Mouse (Mus musculus): ENCODE measurements around the gene Gzmm. TPM values are rescaled to one million over a fixed set of nuclear protein-coding genes. Genes with fewer than 3 reads are reported as not detected.

Gzmm gene
- total RNA-seq (2023): 2.2 to 3.3 TPM (median 2.8 TPM) in 4 replicates

DNA sequence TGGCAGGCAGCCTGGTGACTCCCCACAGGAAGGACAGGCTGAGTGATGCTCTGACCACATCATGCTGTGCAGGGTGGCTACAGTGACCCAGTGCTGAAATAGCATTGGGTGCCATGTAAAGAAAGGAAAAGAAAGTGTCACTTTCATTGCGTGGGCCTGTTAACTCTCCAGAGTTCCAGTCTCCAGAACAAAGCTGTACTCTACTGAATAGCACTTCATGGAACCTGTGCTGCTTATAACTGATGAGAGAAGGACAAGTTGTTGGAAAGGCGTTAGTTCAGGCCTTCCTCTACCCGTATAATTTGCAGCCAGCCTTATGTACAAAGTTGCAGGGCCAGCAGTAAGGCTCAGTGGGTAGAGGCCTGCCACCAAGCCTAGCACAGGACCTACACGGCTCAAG, at the start of gene Gzmm:
Gene Gzmm (plus strand): TSS at position 301 of the 400 bp plus-strand sequence.

DNA sequence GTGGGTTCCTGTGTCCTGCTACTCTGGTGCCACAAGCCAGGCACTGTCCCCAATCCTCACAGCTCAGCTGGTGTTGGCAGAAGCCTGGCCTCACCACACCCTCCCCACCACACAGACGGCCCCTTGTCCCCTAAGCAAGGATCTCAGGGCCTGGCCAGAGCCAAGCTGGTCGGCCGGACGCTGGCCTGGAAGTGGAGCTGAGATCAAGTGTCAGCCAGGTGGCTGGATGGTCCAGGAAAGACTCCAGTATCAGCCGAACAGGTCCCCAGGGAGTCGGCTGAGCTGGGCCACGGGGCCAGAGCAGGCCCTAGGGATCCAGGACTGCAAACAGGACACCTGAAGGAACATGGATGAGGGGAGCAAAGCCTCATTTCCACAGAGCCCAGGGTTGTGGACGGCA, 43.1 kb upstream of the Gzmm start, which contains the start of gene Odf3l2:
Gene Odf3l2 (minus strand): TSS at position 28 of the 400 bp plus-strand sequence.

DNA sequence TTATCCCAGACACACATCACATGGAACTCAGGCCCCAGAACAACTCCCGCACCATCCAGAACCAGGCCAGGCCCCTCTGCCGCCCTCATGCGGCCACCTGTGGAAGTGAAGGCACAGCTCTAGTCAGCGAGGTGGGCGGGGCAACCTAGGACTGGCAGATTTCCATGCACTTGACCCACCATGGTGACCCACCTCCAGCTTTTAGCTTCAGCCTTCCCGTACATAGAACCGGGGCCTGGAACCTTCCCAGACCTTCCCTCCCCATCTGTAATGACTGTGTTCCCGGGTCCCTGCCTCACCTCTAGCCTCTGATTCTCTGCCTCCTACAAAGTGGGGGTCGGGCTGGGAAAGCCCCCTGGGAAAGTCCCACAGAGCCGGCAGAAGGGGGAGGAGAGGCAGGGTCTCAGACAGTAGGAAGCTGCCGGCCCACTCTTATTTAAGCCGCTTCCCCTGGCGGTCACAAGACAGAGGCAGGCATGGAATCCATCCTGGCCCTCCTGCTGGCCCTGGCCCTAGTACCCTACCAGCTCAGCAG, 24.6 kb upstream of the Gzmm start, which contains the start of gene Madcam1:
Gene Madcam1 (plus strand): TSS at position 429 of the 535 bp plus-strand sequence.

DNA sequence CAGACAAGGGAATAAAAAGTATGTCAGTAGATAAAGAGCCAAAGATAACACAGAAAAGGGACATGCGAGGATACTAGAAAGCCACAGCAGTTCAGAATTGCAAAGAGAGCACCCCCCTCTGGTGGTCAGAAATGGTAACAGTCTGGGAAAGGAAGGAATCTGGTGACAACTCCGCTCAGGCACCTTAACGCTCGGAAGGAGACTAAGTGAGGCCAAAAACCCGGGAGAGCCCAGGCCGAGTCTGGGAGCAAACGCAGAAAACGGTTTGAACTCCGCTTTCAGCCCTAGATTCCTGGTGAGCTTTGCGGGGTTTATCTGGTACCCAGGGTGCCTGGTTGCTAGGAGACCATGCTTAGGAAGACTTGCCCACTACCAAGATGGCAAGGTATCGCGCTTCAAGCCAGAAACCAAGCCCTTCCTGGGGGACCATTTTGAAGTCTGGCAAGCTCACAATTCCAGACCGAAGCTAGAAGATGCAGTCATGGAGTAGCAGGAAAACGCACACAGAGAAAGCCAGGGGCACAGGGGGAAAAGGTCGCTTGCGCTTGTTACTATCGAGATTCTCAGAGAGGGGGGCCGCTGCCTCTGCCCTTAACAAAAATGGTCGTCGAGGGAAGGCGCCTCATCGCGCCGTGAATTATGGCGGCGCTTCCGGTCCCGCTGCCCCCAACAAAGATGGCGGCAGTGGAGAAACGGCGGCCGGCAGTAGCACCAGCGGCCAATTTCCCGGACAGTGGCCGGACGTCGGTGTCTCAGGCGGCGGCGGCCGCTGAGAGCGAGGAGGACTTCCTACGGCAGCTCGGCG, 19.8 kb upstream of the Gzmm start, which contains the start of gene Tpgs1:
Gene Tpgs1 (plus strand): TSS at position 599 of the 805 bp plus-strand sequence.

DNA sequence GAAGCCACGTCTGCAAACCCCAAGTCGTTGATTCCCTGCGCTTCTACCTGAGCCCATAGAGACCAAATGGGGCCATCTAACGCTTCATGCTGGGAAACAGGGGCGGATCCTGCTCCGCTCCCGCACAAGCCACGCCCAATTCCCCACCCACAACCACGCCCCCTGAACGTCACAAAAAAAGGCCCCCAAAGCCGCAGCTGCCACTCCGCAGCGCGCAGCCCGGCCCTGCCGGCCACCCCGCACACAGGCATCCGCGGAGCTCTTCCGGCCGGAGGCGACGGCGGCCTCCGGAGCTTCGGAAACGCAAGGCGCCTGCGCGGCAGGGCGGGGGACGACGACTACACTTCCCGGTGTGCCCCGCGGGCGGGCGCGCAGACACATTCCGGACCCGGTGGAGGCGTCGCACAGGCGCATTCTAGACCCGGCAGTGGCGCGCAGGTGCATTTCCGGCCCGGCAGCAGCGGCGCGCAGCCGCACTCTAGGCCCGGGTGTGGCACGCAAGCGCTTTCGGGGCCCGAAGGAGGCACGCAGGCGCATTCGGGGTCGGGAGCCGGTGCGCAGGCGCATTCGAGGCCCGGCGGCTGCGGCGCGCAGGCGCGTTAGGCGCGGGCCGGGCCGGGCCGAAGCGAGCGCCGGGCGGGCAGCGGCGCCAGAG, 7.1 kb upstream of the Gzmm start, which contains the start of gene Cdc34:
Gene Cdc34 (plus strand): TSS at position 605 of the 655 bp plus-strand sequence.

DNA sequence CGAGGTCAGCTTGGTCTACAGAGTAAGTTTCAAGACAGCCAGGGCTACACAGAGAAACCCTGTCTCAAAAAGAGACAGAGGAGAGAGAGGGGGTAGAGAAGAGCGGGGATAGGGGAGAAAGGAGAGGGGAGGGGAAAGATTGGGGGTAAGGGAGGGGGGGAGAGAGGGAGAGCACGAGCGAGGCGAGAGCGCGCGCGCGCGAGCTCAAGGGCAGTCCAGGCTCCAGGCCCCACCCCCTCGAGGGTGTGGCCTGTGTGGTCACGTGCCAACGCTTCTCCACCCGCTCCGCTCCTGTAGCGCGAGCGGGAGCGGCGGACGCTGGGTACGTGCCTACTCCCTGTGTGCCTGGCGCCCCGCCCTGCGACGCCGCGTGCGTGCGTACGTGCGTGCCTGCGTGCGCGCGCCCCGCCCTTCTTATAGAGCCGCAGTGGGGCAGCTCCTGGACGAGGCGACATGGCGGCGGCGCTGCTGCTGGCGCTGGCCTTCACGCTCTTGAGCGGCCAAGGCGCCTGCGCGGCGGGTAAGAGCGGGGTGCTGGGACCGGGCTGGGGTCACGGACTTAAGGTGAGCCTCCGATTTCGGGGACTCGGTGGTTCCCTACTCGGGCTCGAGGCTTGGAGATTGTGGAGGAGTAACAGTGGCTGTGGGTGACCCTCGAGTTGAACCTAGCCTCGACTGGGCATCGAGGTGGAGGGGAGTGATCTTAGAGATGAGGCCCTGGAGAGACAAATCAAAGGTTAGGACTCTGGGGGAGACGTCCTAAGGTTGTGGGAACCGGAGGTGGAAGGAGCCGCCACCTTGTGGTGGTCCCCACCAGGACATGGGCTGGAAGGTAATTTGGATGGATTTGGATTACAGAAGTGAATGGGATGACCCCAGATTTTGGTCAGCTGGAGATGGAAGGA, 15.5 kb downstream of the Gzmm start, which contains the start of gene Bsg:
Gene Bsg (plus strand): TSS at position 427 of the 905 bp plus-strand sequence.

DNA sequence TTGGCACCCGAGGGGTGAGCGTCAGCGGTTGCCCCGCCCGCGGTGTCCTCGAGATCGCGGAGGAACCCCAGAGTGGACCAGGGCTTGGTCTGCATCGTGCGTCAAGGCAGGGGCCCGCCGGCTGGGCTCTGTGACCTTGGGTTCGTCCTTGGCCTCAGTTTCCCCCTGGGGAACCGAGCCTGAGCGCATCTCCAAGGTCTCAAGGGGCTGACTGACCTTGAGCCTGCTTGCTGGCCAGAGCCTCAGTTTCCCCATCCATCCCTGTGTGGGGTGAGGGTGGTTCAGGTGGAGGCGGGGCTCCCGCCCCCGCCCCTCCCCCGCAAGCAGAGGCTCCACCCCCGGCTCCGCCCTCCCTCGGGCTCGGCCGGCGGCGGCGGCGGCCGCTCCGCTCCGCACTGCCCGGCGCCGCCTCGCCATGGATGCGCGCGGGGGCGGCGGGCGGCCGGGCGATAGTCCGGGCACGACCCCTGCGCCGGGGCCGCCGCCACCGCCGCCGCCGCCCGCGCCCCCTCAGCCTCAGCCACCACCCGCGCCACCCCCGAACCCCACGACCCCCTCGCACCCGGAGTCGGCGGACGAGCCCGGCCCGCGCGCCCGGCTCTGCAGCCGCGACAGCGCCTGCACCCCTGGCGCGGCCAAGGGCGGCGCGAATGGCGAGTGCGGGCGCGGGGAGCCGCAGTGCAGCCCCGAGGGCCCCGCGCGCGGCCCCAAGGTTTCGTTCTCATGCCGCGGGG, 27.6 kb downstream of the Gzmm start, which contains the start of gene Hcn2:
Gene Hcn2 (plus strand): TSS at position 381 of the 734 bp plus-strand sequence.

Other genes with a start within 250 kb of the Gzmm start
- not detected in 4 replicates for gene Vmn2r83, start 220.3 kb upstream of the Gzmm start, total RNA-seq (2023)
- 2.9 to 3.5 TPM (median 3.1 TPM) in 4 replicates for gene Plpp2, start 155.2 kb upstream of the Gzmm start, total RNA-seq (2023)
- 42.9 to 51.2 TPM (median 44.5 TPM) in 4 replicates for gene Mier2, start 133.8 kb upstream of the Gzmm start, total RNA-seq (2023)
- gene Theg, start 101.7 kb upstream of the Gzmm start, total RNA-seq (2023): 3.5 TPM in 1 of 4 replicates, not detected in the others
- gene C2cd4c, start 75.0 kb upstream of the Gzmm start, total RNA-seq (2023): not detected in 4 replicates
- gene Shc2, start 51.1 kb upstream of the Gzmm start, total RNA-seq (2023): not detected in 4 replicates
- gene Odf3l2, start 43.3 kb upstream of the Gzmm start, total RNA-seq (2023): not detected in 4 replicates
- gene Madcam1, start 24.5 kb upstream of the Gzmm start, total RNA-seq (2023): not detected in 4 replicates
- 16.5 to 17.6 TPM (median 17.2 TPM) in 4 replicates for gene Tpgs1, start 19.7 kb upstream of the Gzmm start, total RNA-seq (2023)
- gene Cdc34, start 6.8 kb upstream of the Gzmm start, total RNA-seq (2023): 64.3 to 70.9 TPM (median 67.1 TPM) in 4 replicates
- 93.0 to 101 TPM (median 96.4 TPM) in 4 replicates for gene Bsg, start 15.5 kb downstream of the Gzmm start, total RNA-seq (2023)
- gene Hcn2, start 27.6 kb downstream of the Gzmm start, total RNA-seq (2023): not detected in 4 replicates
- gene Polrmt, start 57.6 kb downstream of the Gzmm start, total RNA-seq (2023): 61.1 to 82.7 TPM (median 70.9 TPM) in 4 replicates
- gene Fgf22, start 66.1 kb downstream of the Gzmm start, total RNA-seq (2023): not detected in 4 replicates
- gene Rnf126, start 77.9 kb downstream of the Gzmm start, total RNA-seq (2023): 47.4 to 62.4 TPM (median 56.4 TPM) in 4 replicates
- gene Fstl3, start 88.3 kb downstream of the Gzmm start, total RNA-seq (2023): 1.5 to 3.1 TPM (median 1.8 TPM) in 4 replicates
- gene Prss57, start 101.9 kb downstream of the Gzmm start, total RNA-seq (2023): not detected in 4 replicates
- 6.0 to 6.7 TPM (median 6.3 TPM) in 4 replicates for gene Palm, start 104.6 kb downstream of the Gzmm start, total RNA-seq (2023)
- gene Misp, start 132.0 kb downstream of the Gzmm start, total RNA-seq (2023): not detected in 4 replicates
- gene Ptbp1, start 165.4 kb downstream of the Gzmm start, total RNA-seq (2023): 435 to 450 TPM (median 444 TPM) in 4 replicates
- gene Prtn3, start 185.5 kb downstream of the Gzmm start, total RNA-seq (2023): 0.75 TPM in 1 of 4 replicates, not detected in the others
- gene Plppr3, start 185.6 kb downstream of the Gzmm start, total RNA-seq (2023): 0.56 to 1.1 TPM (median 1.1 TPM) in 4 replicates
- gene Elane, start 197.2 kb downstream of the Gzmm start, total RNA-seq (2023): not detected in 4 replicates
- not detected in 4 replicates for gene Cfd, start 201.8 kb downstream of the Gzmm start, total RNA-seq (2023)
- gene Med16, start 219.9 kb downstream of the Gzmm start, total RNA-seq (2023): 78.8 to 89.5 TPM (median 83.7 TPM) in 4 replicates
- gene Gm26602, start 221.8 kb downstream of the Gzmm start, total RNA-seq (2023): not detected in 4 replicates
- gene Kiss1r, start 228.0 kb downstream of the Gzmm start, total RNA-seq (2023): 0.39 to 0.63 TPM (median 0.47 TPM) in 4 replicates
- 94.1 to 105 TPM (median 98.7 TPM) in 4 replicates for gene R3hdm4, start 232.2 kb downstream of the Gzmm start, total RNA-seq (2023)
- 32.5 to 39.9 TPM (median 35.7 TPM) in 4 replicates for gene Arid3a, start 238.0 kb downstream of the Gzmm start, total RNA-seq (2023)